ENCODE assay signal across 10 mouse cellular contexts in genomic region chr6:134923670-134924069, GRCm38 (mm10). TPM values are rescaled to one million over a fixed set of nuclear protein-coding genes. Genes with fewer than 3 reads are reported as not detected.
DNase-seq lines count a peak whose midpoint lies in the region; ATAC-seq lines count a peak whose summit lies in the region.
"Had no signal": no experiment of that assay in that cellular context is flagged by ENCODE, and none has a peak within 500 bp of the region (broad histone marks: within the 10 kb centered on the region; RNA-seq: fewer than 3 reads in every experiment).

No protein-coding gene starts in this region.

- H3K36me3 ChIP-seq in intestine, embryonic 14.5 days (ENCODE audit: control insufficient read depth, insufficient read depth, low read length), result peaks cover 15% of the 10 kb centered on the region
- no peaks in the 10 kb centered on the region for H3K36me3 ChIP-seq in intestine, embryonic 16.5 days (ENCODE audit: control insufficient read depth, insufficient read depth, low read length)
- peaks cover 5% of the 10 kb centered on the region; the same call in 1 of the 2 replicates for H3K36me3 ChIP-seq in embryonic facial prominence, embryonic 14.5 days (ENCODE audit: control insufficient read depth, insufficient read depth, low read length)
- no peaks in the 10 kb centered on the region for H3K36me3 ChIP-seq in hindbrain, embryonic 14.5 days (replicated peaks; ENCODE audit: control insufficient read depth, insufficient read depth)
- no peaks in the 10 kb centered on the region for H3K36me3 ChIP-seq in midbrain, embryonic 15.5 days (replicated peaks)

- WGBS in intestine, embryonic 14.5 days, result 77% methylated on average over 4 of the region's 4 CpGs
- 71% methylated on average over 4 of the region's 4 CpGs for WGBS in intestine, embryonic 16.5 days
- WGBS in embryonic facial prominence, embryonic 14.5 days, result 64% methylated on average over 4 of the region's 4 CpGs
- WGBS in hindbrain, embryonic 14.5 days, result 68% methylated on average over 4 of the region's 4 CpGs
- 68% methylated on average over 4 of the region's 4 CpGs for WGBS in midbrain, embryonic 15.5 days

- peak overlapping the region; percentile 15; the same call in 1 of the 2 replicates for H3K4me2 ChIP-seq in intestine, embryonic 14.5 days (ENCODE audit: low read length)
- no peak overlapping the region; the same call in 1 of the 2 replicates for H3K4me2 ChIP-seq in intestine, embryonic 16.5 days (ENCODE audit: low read depth, low read length)
- peak overlapping the region; percentile 92 for H3K4me2 ChIP-seq in embryonic facial prominence, embryonic 14.5 days (ENCODE audit: low read depth, low read length)
- peak overlapping the region; percentile 95 for H3K4me2 ChIP-seq in hindbrain, embryonic 14.5 days (replicated peaks)
- peak overlapping the region; percentile 95 for H3K4me2 ChIP-seq in midbrain, embryonic 15.5 days

- no peaks in the 10 kb centered on the region for H3K9me3 ChIP-seq in intestine, embryonic 14.5 days (ENCODE audit: control insufficient read depth, low read length)
- no peaks in the 10 kb centered on the region for H3K9me3 ChIP-seq in intestine, embryonic 16.5 days (ENCODE audit: control insufficient read depth, low read length)
- H3K9me3 ChIP-seq in embryonic facial prominence, embryonic 14.5 days (ENCODE audit: control insufficient read depth, low read length), result no peaks in the 10 kb centered on the region
- no peaks in the 10 kb centered on the region for H3K9me3 ChIP-seq in hindbrain, embryonic 14.5 days (ENCODE audit: control insufficient read depth, low read length)
- H3K9me3 ChIP-seq in midbrain, embryonic 15.5 days, result no peaks in the 10 kb centered on the region

- H3K9ac ChIP-seq in intestine, embryonic 14.5 days (ENCODE audit: low read length), result no peak overlapping the region
- H3K9ac ChIP-seq in intestine, embryonic 16.5 days (ENCODE audit: low read depth, low read length), result no peak overlapping the region
- no peak overlapping the region; the same call in 1 of the 2 replicates for H3K9ac ChIP-seq in embryonic facial prominence, embryonic 14.5 days (ENCODE audit: low read depth, low read length)
- H3K9ac ChIP-seq in hindbrain, embryonic 14.5 days, result peak overlapping the region; percentile 20; the same call in 1 of the 2 replicates
- no peak overlapping the region for H3K9ac ChIP-seq in midbrain, embryonic 15.5 days

- no peaks in the 10 kb centered on the region for H3K27me3 ChIP-seq in intestine, embryonic 14.5 days (replicated peaks; ENCODE audit: control insufficient read depth, insufficient read depth, low read length)
- no peaks in the 10 kb centered on the region for H3K27me3 ChIP-seq in intestine, embryonic 16.5 days (replicated peaks; ENCODE audit: control insufficient read depth, insufficient read depth, low read length)
- H3K27me3 ChIP-seq in embryonic facial prominence, embryonic 14.5 days (replicated peaks; ENCODE audit: control insufficient read depth, insufficient read depth, low read length), result no peaks in the 10 kb centered on the region
- no peaks in the 10 kb centered on the region for H3K27me3 ChIP-seq in hindbrain, embryonic 14.5 days (ENCODE audit: control insufficient read depth, insufficient read depth, low read length)
- H3K27me3 ChIP-seq in midbrain, embryonic 15.5 days (replicated peaks), result no peaks in the 10 kb centered on the region

- peak overlapping the region; percentile 8; the same call in 1 of the 2 replicates for H3K4me3 ChIP-seq in intestine, embryonic 14.5 days (ENCODE audit: low read depth, low read length)
- no peak overlapping the region for H3K4me3 ChIP-seq in intestine, embryonic 16.5 days (ENCODE audit: low read length)
- peak overlapping the region; percentile 13 for H3K4me3 ChIP-seq in embryonic facial prominence, embryonic 14.5 days (ENCODE audit: low read depth, low read length)
- peak overlapping the region; percentile 86; the same call in 1 of the 2 replicates for H3K4me3 ChIP-seq in hindbrain, embryonic 14.5 days (replicated peaks; ENCODE audit: low read length)
- H3K4me3 ChIP-seq in midbrain, embryonic 15.5 days, result peak overlapping the region; percentile 16

- intact Hi-C loops in left cerebral cortex, postnatal 14 days (cut with DNase I), result loop anchor here (5.0 kb wide), 1 partner anchor 36 kb away; no protein-coding TSS in a partner anchor

- DNase-seq in intestine, embryonic 14.5 days (ENCODE audit: low spot score), result no peak
- no peak for DNase-seq in embryonic facial prominence, embryonic 14.5 days (ENCODE audit: low spot score)
- no peak for DNase-seq in hindbrain, embryonic 14.5 days (ENCODE audit: low spot score)
- DNase-seq in gastrocnemius, postnatal 10 days, result no peak
- no peak for DNase-seq in gastrocnemius, adult 18-20 months (ENCODE audit: low spot score)
- DNase-seq in left cerebral cortex, postnatal 14 days (ENCODE audit: low spot score in 2 of 2), result no peak
- DNase-seq: adrenal gland, postnatal 36 days; embryo, embryonic 11 days had no signal

- no peak overlapping the region for H3K27ac ChIP-seq in intestine, embryonic 14.5 days (ENCODE audit: low read depth)
- H3K27ac ChIP-seq in intestine, embryonic 16.5 days (ENCODE audit: low read length), result no peak overlapping the region
- no peak overlapping the region for H3K27ac ChIP-seq in embryonic facial prominence, embryonic 14.5 days (replicated peaks; ENCODE audit: low read depth, low read length)
- no peak overlapping the region for H3K27ac ChIP-seq in hindbrain, embryonic 14.5 days
- H3K27ac ChIP-seq in midbrain, embryonic 15.5 days, result no peak overlapping the region

- no peak for ATAC-seq in intestine, embryonic 14.5 days (replicated peaks; ENCODE audit: low FRiP score, low TSS enrichment, low read depth)
- ATAC-seq in intestine, embryonic 16.5 days, result no peak
- no peak for ATAC-seq in embryonic facial prominence, embryonic 14.5 days (ENCODE audit: low read depth)
- ATAC-seq in hindbrain, embryonic 14.5 days (ENCODE audit: low FRiP score), result no peak
- no peak for ATAC-seq in midbrain, embryonic 15.5 days (replicated peaks)

- H3K4me1 ChIP-seq in intestine, embryonic 14.5 days (replicated peaks; ENCODE audit: control insufficient read depth, insufficient read depth, low read length), result peaks cover 24% of the 10 kb centered on the region
- peaks cover 20% of the 10 kb centered on the region for H3K4me1 ChIP-seq in intestine, embryonic 16.5 days (ENCODE audit: control insufficient read depth, insufficient read depth, low read length)
- H3K4me1 ChIP-seq in embryonic facial prominence, embryonic 14.5 days (ENCODE audit: control insufficient read depth, insufficient read depth, low read length), result peaks cover 25% of the 10 kb centered on the region
- H3K4me1 ChIP-seq in hindbrain, embryonic 14.5 days (replicated peaks; ENCODE audit: control insufficient read depth, insufficient read depth, low read length), result peaks cover 31% of the 10 kb centered on the region
- H3K4me1 ChIP-seq in midbrain, embryonic 15.5 days, result peaks cover 46% of the 10 kb centered on the region

RNA-seq across cellular contexts. Expression of gene Cdkn1b, which starts 3.5 kb away (rescaled TPM):
- polyA plus RNA-seq in intestine, embryonic 14.5 days (2014; fragmentation: Nextera tagmentation; extraction: Ambion mirVana), result 15.8 and 16.0 TPM in 2 replicates
- polyA plus RNA-seq in intestine, embryonic 16.5 days (2015; fragmentation: Nextera tagmentation; extraction: Ambion mirVana), result 10.6 and 12.4 TPM in 2 replicates
- polyA plus RNA-seq in embryonic facial prominence, embryonic 14.5 days (2014; fragmentation: Nextera tagmentation; extraction: Ambion mirVana), result 17.3 and 17.6 TPM in 2 replicates
- 18.5 and 19.0 TPM in 2 replicates for polyA plus RNA-seq in hindbrain, embryonic 14.5 days (2014; fragmentation: Nextera tagmentation; extraction: Ambion mirVana)
- polyA plus RNA-seq in midbrain, embryonic 15.5 days (2015; fragmentation: Nextera tagmentation; extraction: Ambion mirVana), result 24.4 and 25.3 TPM in 2 replicates
- total RNA-seq in gastrocnemius, postnatal 10 days (2021), result 10 to 100 TPM; 47.0 to 51.8 TPM
- total RNA-seq in gastrocnemius, adult 18-20 months (2021), result 10 to 100 TPM; 32.2 to 34.1 TPM
- total RNA-seq in left cerebral cortex, postnatal 14 days (2021), result 10 to 100 TPM; 45.1 to 49.4 TPM

RNA-seq across cellular contexts. Expression of gene Gpr19, which starts 25.3 kb away (rescaled TPM):
- polyA plus RNA-seq in intestine, embryonic 14.5 days (2014; fragmentation: Nextera tagmentation; extraction: Ambion mirVana), result 10.7 and 11.1 TPM in 2 replicates
- polyA plus RNA-seq in intestine, embryonic 16.5 days (2015; fragmentation: Nextera tagmentation; extraction: Ambion mirVana), result 8.1 and 9.5 TPM in 2 replicates
- polyA plus RNA-seq in embryonic facial prominence, embryonic 14.5 days (2014; fragmentation: Nextera tagmentation; extraction: Ambion mirVana), result 8.0 and 8.8 TPM in 2 replicates
- polyA plus RNA-seq in hindbrain, embryonic 14.5 days (2014; fragmentation: Nextera tagmentation; extraction: Ambion mirVana), result 34.0 and 37.1 TPM in 2 replicates
- 40.1 and 44.0 TPM in 2 replicates for polyA plus RNA-seq in midbrain, embryonic 15.5 days (2015; fragmentation: Nextera tagmentation; extraction: Ambion mirVana)
- total RNA-seq in gastrocnemius, postnatal 10 days (2021), result 1 to 10 TPM; 6.4 to 6.8 TPM
- total RNA-seq in gastrocnemius, adult 18-20 months (2021), result 1 to 10 TPM; 4.2 to 5.1 TPM
- 10 to 100 TPM; 27.5 to 28.0 TPM for total RNA-seq in left cerebral cortex, postnatal 14 days (2021)

RNA-seq across cellular contexts. Expression of gene Apold1, which starts 57.8 kb away (rescaled TPM):
- 3.2 and 3.9 TPM in 2 replicates for polyA plus RNA-seq in intestine, embryonic 14.5 days (2014; fragmentation: Nextera tagmentation; extraction: Ambion mirVana)
- polyA plus RNA-seq in intestine, embryonic 16.5 days (2015; fragmentation: Nextera tagmentation; extraction: Ambion mirVana), result 2.8 and 3.5 TPM in 2 replicates
- polyA plus RNA-seq in embryonic facial prominence, embryonic 14.5 days (2014; fragmentation: Nextera tagmentation; extraction: Ambion mirVana), result 5.4 and 5.5 TPM in 2 replicates
- polyA plus RNA-seq in hindbrain, embryonic 14.5 days (2014; fragmentation: Nextera tagmentation; extraction: Ambion mirVana), result 3.9 TPM in 2 replicates
- 3.9 and 4.4 TPM in 2 replicates for polyA plus RNA-seq in midbrain, embryonic 15.5 days (2015; fragmentation: Nextera tagmentation; extraction: Ambion mirVana)
- 1 to 10 TPM; 3.7 to 5.2 TPM for total RNA-seq in gastrocnemius, postnatal 10 days (2021)
- total RNA-seq in gastrocnemius, adult 18-20 months (2021), result 1 to 10 TPM; 1.6 to 4.9 TPM
- 1 to 10 TPM; 5.1 to 7.2 TPM for total RNA-seq in left cerebral cortex, postnatal 14 days (2021)
